In genomic region chr10:66813850-66814564, GRCm38 (mm10) we compare ENCODE assay signal across 9 mouse cellular contexts.
DNase-seq lines count a peak whose midpoint lies in the region; ATAC-seq lines count a peak whose summit lies in the region.
"Had no signal": no experiment of that assay in that cellular context is flagged by ENCODE, and none has a peak within 500 bp of the region (broad histone marks: within the 10 kb centered on the region; RNA-seq: fewer than 3 reads in every experiment).

No protein-coding gene starts in this region.

- 14% methylated on average over 15 of the region's 15 CpGs for WGBS in hindbrain, embryonic 11.5 days
- WGBS in liver, embryonic 13.5 days (ENCODE audit: insufficient replicate concordance), result 10% methylated on average over 15 of the region's 15 CpGs

- DNase-seq in frontal cortex, postnatal 25 days (ENCODE audit: low spot score in 2 of 2), result no peak
- DNase-seq in R1 (ENCODE audit: low read depth, low spot score), result peak; percentile 64
- DNase-seq in hindbrain, embryonic 11.5 days (ENCODE audit: low spot score), result peak; percentile 33
- no peak for DNase-seq in liver, embryonic 13.5 days
- peak; percentile 8 for DNase-seq in splenic B cell, adult 2 months (ENCODE audit: low read depth, low spot score)
- no peak for DNase-seq in spleen, postnatal 10 days (ENCODE audit: low spot score in 2 of 2)
- no peak for DNase-seq in gastrocnemius, postnatal 14 days

- no peak overlapping the region for H3K4me3 ChIP-seq in hindbrain, embryonic 11.5 days (ENCODE audit: low read depth, low read length)
- no peak overlapping the region for H3K4me3 ChIP-seq in liver, embryonic 13.5 days (replicated peaks)

- 0 out of 2 replicates have a peak, but pooled peaks have one; percentile 3 for ATAC-seq in frontal cortex, adult (ENCODE audit: low TSS enrichment)
- ATAC-seq in hindbrain, embryonic 11.5 days (ENCODE audit: low FRiP score), result peak; percentile 17; the same call in 1 of the 2 replicates
- ATAC-seq in liver, embryonic 13.5 days (ENCODE audit: low read depth), result no peak

- no peaks in the 10 kb centered on the region for H3K4me1 ChIP-seq in hindbrain, embryonic 11.5 days (replicated peaks; ENCODE audit: control insufficient read depth, insufficient read depth, low read length)
- H3K4me1 ChIP-seq in liver, embryonic 13.5 days (replicated peaks), result no peaks in the 10 kb centered on the region

- no peak overlapping the region for H3K27ac ChIP-seq in hindbrain, embryonic 11.5 days (ENCODE audit: low read depth, low read length)
- no peak overlapping the region for H3K27ac ChIP-seq in liver, embryonic 13.5 days

- H3K9ac ChIP-seq in hindbrain, embryonic 11.5 days (ENCODE audit: low read depth, low read length), result no peak overlapping the region
- H3K9ac ChIP-seq in liver, embryonic 13.5 days, result no peak overlapping the region

- H3K27me3 ChIP-seq in hindbrain, embryonic 11.5 days (ENCODE audit: control insufficient read depth, insufficient read depth, low read length), result no peaks in the 10 kb centered on the region
- H3K27me3 ChIP-seq in liver, embryonic 13.5 days, result no peaks in the 10 kb centered on the region
- H3K27me3 ChIP-seq in splenic B cell, adult 2 months (ENCODE audit: control insufficient read depth, insufficient read depth, low read length, poor library complexity, severe bottlenecking), result no peaks in the 10 kb centered on the region; the same call in 1 of the 2 replicates

- intact Hi-C loops in gastrocnemius, postnatal 14 days (cut with DNase I; ENCODE audit: low total_unique reads), result no loop called here

- 0 out of 2 replicates have a peak overlapping the region, but pooled peaks have one; percentile 3 for H3K4me2 ChIP-seq in hindbrain, embryonic 11.5 days (replicated peaks; ENCODE audit: low read depth, low read length)
- H3K4me2 ChIP-seq in liver, embryonic 13.5 days, result peak overlapping the region; percentile 29

- H3K9me3 ChIP-seq in hindbrain, embryonic 11.5 days (ENCODE audit: control insufficient read depth, low read length), result no peaks in the 10 kb centered on the region
- no peaks in the 10 kb centered on the region for H3K9me3 ChIP-seq in liver, embryonic 13.5 days (replicated peaks)

- H3K36me3 ChIP-seq in hindbrain, embryonic 11.5 days (ENCODE audit: control insufficient read depth, insufficient read depth, low read length), result no peaks in the 10 kb centered on the region
- no peaks in the 10 kb centered on the region for H3K36me3 ChIP-seq in liver, embryonic 13.5 days
- no peaks in the 10 kb centered on the region for H3K36me3 ChIP-seq in splenic B cell, adult 2 months (ENCODE audit: control insufficient read depth, insufficient read depth, low read length, poor library complexity, severe bottlenecking)
- H3K36me3 ChIP-seq: G1E had no signal

Comparison
In these comparisons a context has a peak if more than half of its experiments do, and no peak if none do; other contexts are left out.
1. DNase-seq: peak in R1 (single experiment), hindbrain, embryonic 11.5 days (single experiment) and splenic B cell, adult 2 months (single experiment); none in frontal cortex, postnatal 25 days (0 of 2), liver, embryonic 13.5 days (single experiment), spleen, postnatal 10 days (0 of 2) and gastrocnemius, postnatal 14 days (single experiment).